Mouse (Mus musculus): Measurements from ENCODE around the gene Rpgr. TPM values are rescaled to one million over a fixed set of nuclear protein-coding genes. Genes with fewer than 3 reads are reported as not detected.

Rpgr gene
- polyA plus RNA-seq, 1 experiment = 1.4 TPM

- Histone ChIP-seq H3K4me3 (no peak overlapping the region), H3ac (ENCODE audit: control insufficient read depth, insufficient read length) (no peak overlapping the region), H3K4me2 (ENCODE audit: low read depth) (no peak overlapping the region), H3K36me3 (ENCODE audit: control insufficient read depth, insufficient read depth) (no peaks in the 10 kb centered on the region), H3K79me2 (ENCODE audit: control insufficient read depth, insufficient read depth) (no peaks in the 10 kb centered on the region), H3K27me3 (ENCODE audit: control insufficient read depth, insufficient read depth, insufficient read length) (no peaks in the 10 kb centered on the region)
- 0 out of 2 replicates have a peak, but pooled peaks have one; percentile 29 for TF ChIP-seq CEBPB (IDR thresholded peaks at IDR 0.05; ENCODE audit: insufficient read depth, poor library complexity, severe bottlenecking)
- TF ChIP-seq USF1 (IDR thresholded peaks at IDR 0.05; ENCODE audit: low read depth) = no peak
- no peak for TF ChIP-seq TCF3 (IDR thresholded peaks at IDR 0.05; ENCODE audit: insufficient read length, low read depth)
- no peak for TF ChIP-seq REST (IDR thresholded peaks at IDR 0.05; ENCODE audit: insufficient read depth, insufficient read length)
Observed at GRCm38 (mm10) chrX:10102739-10103138, 114.0 kb downstream of the Rpgr start.

- Histone ChIP-seq H3ac (ENCODE audit: control insufficient read depth, insufficient read length) (no peak overlapping the region), H3K79me2 (ENCODE audit: control insufficient read depth, insufficient read depth) (no peaks in the 10 kb centered on the region), H3K36me3 (ENCODE audit: control insufficient read depth, insufficient read depth) (no peaks in the 10 kb centered on the region), H3K27me3 (ENCODE audit: control insufficient read depth, insufficient read depth, insufficient read length) (no peaks in the 10 kb centered on the region), H3K4me3 (no peak overlapping the region), H3K4me2 (ENCODE audit: low read depth) (no peak overlapping the region)
- TF ChIP-seq TCF12 (IDR thresholded peaks at IDR 0.05; ENCODE audit: insufficient read depth, poor library complexity, severe bottlenecking) (no peak), REST (IDR thresholded peaks at IDR 0.05; ENCODE audit: insufficient read depth, insufficient read length) (no peak), POLR2AphosphoS2 (IDR thresholded peaks at IDR 0.05; ENCODE audit: insufficient read length, low read depth) (no peak), POLR2A (IDR thresholded peaks at IDR 0.05; ENCODE audit: insufficient read length, low read depth) (no peak), MAX (IDR thresholded peaks at IDR 0.05; ENCODE audit: low read depth) (no peak), USF1 (IDR thresholded peaks at IDR 0.05; ENCODE audit: low read depth) (no peak), E2F4 (IDR thresholded peaks at IDR 0.05; ENCODE audit: insufficient read depth) (no peak), MYOG (IDR thresholded peaks at IDR 0.05; ENCODE audit: control insufficient read depth in 1 of 3, insufficient read depth in 1 of 3, insufficient read length in 2 of 3, low read depth in 2 of 3) (no peak), TCF3 (IDR thresholded peaks at IDR 0.05; ENCODE audit: insufficient read length, low read depth) (no peak), CEBPB (IDR thresholded peaks at IDR 0.05; ENCODE audit: insufficient read depth, poor library complexity, severe bottlenecking) (no peak), MYOD1 (IDR thresholded peaks at IDR 0.05; ENCODE audit: control insufficient read depth in 1 of 3, insufficient read length in 2 of 3, low read depth in 2 of 3) (no peak), SRF (IDR thresholded peaks at IDR 0.05; ENCODE audit: control insufficient read depth, insufficient read length, low read depth) (no peak)
Observed at GRCm38 (mm10) chrX:10095797-10096196, 120.9 kb downstream of the Rpgr start.

- no peaks in the 10 kb centered on the region for H3K79me2 ChIP-seq (ENCODE audit: control insufficient read depth, insufficient read depth)
- no peak overlapping the region for H3ac ChIP-seq (ENCODE audit: control insufficient read depth, insufficient read length)
- no peak for TF ChIP-seq MYOG (IDR thresholded peaks at IDR 0.05; ENCODE audit: control insufficient read depth in 1 of 3, insufficient read depth in 1 of 3, insufficient read length in 2 of 3, low read depth in 2 of 3)
- TF ChIP-seq E2F4 (IDR thresholded peaks at IDR 0.05; ENCODE audit: insufficient read depth) = no peak
- no peak for TF ChIP-seq CEBPB (IDR thresholded peaks at IDR 0.05; ENCODE audit: insufficient read depth, poor library complexity, severe bottlenecking)
- no peak for TF ChIP-seq TCF12 (IDR thresholded peaks at IDR 0.05; ENCODE audit: insufficient read depth, poor library complexity, severe bottlenecking)
- no peak for TF ChIP-seq POLR2A (IDR thresholded peaks at IDR 0.05; ENCODE audit: insufficient read length, low read depth)
- no peak for TF ChIP-seq MYOD1 (IDR thresholded peaks at IDR 0.05; ENCODE audit: control insufficient read depth in 1 of 3, insufficient read length in 2 of 3, low read depth in 2 of 3)
- TF ChIP-seq MAX (IDR thresholded peaks at IDR 0.05; ENCODE audit: low read depth) = no peak
- no peak for TF ChIP-seq POLR2AphosphoS2 (IDR thresholded peaks at IDR 0.05; ENCODE audit: insufficient read length, low read depth)
- TF ChIP-seq TCF3 (IDR thresholded peaks at IDR 0.05; ENCODE audit: insufficient read length, low read depth) = no peak
- TF ChIP-seq USF1 (IDR thresholded peaks at IDR 0.05; ENCODE audit: low read depth) = no peak
- no peak for TF ChIP-seq SRF (IDR thresholded peaks at IDR 0.05; ENCODE audit: control insufficient read depth, insufficient read length, low read depth)
- TF ChIP-seq REST (IDR thresholded peaks at IDR 0.05; ENCODE audit: insufficient read depth, insufficient read length) = no peak
- H3K4me3 ChIP-seq = no peak overlapping the region
- no peaks in the 10 kb centered on the region for H3K27me3 ChIP-seq (ENCODE audit: control insufficient read depth, insufficient read depth, insufficient read length)
- H3K4me2 ChIP-seq (ENCODE audit: low read depth) = no peak overlapping the region
- no peaks in the 10 kb centered on the region for H3K36me3 ChIP-seq (ENCODE audit: control insufficient read depth, insufficient read depth)
Observed at GRCm38 (mm10) chrX:10080385-10080784, 136.3 kb downstream of the Rpgr start.

- H3ac ChIP-seq (ENCODE audit: control insufficient read depth, insufficient read length) = no peak overlapping the region
- no peak overlapping the region for H3K4me2 ChIP-seq (ENCODE audit: low read depth)
- no peaks in the 10 kb centered on the region for H3K27me3 ChIP-seq (ENCODE audit: control insufficient read depth, insufficient read depth, insufficient read length)
- H3K4me3 ChIP-seq = no peak overlapping the region
- H3K79me2 ChIP-seq (ENCODE audit: control insufficient read depth, insufficient read depth) = no peaks in the 10 kb centered on the region
- no peaks in the 10 kb centered on the region for H3K36me3 ChIP-seq (ENCODE audit: control insufficient read depth, insufficient read depth)
- TF ChIP-seq POLR2A (IDR thresholded peaks at IDR 0.05; ENCODE audit: insufficient read length, low read depth) (no peak), TCF3 (IDR thresholded peaks at IDR 0.05; ENCODE audit: insufficient read length, low read depth) (no peak), REST (IDR thresholded peaks at IDR 0.05; ENCODE audit: insufficient read depth, insufficient read length) (no peak), USF1 (IDR thresholded peaks at IDR 0.05; ENCODE audit: low read depth) (no peak), MYOD1 (IDR thresholded peaks at IDR 0.05; ENCODE audit: control insufficient read depth in 1 of 3, insufficient read length in 2 of 3, low read depth in 2 of 3) (no peak), E2F4 (IDR thresholded peaks at IDR 0.05; ENCODE audit: insufficient read depth) (no peak), SRF (IDR thresholded peaks at IDR 0.05; ENCODE audit: control insufficient read depth, insufficient read length, low read depth) (no peak)
Observed at GRCm38 (mm10) chrX:10079981-10080380, 136.7 kb downstream of the Rpgr start.

GRCm38 (mm10) chrX:10073966-10074365 is 142.8 kb downstream of the Rpgr start:
- Histone ChIP-seq H3K27me3 (ENCODE audit: control insufficient read depth, insufficient read depth, insufficient read length) (no peaks in the 10 kb centered on the region), H3K4me2 (ENCODE audit: low read depth) (no peak overlapping the region), H3K36me3 (ENCODE audit: control insufficient read depth, insufficient read depth) (no peaks in the 10 kb centered on the region), H3ac (ENCODE audit: control insufficient read depth, insufficient read length) (no peak overlapping the region), H3K79me2 (ENCODE audit: control insufficient read depth, insufficient read depth) (no peaks in the 10 kb centered on the region), H3K4me3 (no peak overlapping the region)
- no peak for TF ChIP-seq SRF (IDR thresholded peaks at IDR 0.05; ENCODE audit: control insufficient read depth, insufficient read length, low read depth)
- TF ChIP-seq TCF12 (IDR thresholded peaks at IDR 0.05; ENCODE audit: insufficient read depth, poor library complexity, severe bottlenecking) = no peak
- no peak for TF ChIP-seq MYOD1 (IDR thresholded peaks at IDR 0.05; ENCODE audit: control insufficient read depth in 1 of 3, insufficient read length in 2 of 3, low read depth in 2 of 3)
- no peak for TF ChIP-seq USF1 (IDR thresholded peaks at IDR 0.05; ENCODE audit: low read depth)
- TF ChIP-seq MAX (IDR thresholded peaks at IDR 0.05; ENCODE audit: low read depth) = no peak
- TF ChIP-seq POLR2AphosphoS2 (IDR thresholded peaks at IDR 0.05; ENCODE audit: insufficient read length, low read depth) = no peak
- no peak for TF ChIP-seq TCF3 (IDR thresholded peaks at IDR 0.05; ENCODE audit: insufficient read length, low read depth)
- no peak for TF ChIP-seq REST (IDR thresholded peaks at IDR 0.05; ENCODE audit: insufficient read depth, insufficient read length)
- no peak for TF ChIP-seq POLR2A (IDR thresholded peaks at IDR 0.05; ENCODE audit: insufficient read length, low read depth)
- no peak for TF ChIP-seq MYOG (IDR thresholded peaks at IDR 0.05; ENCODE audit: control insufficient read depth in 1 of 3, insufficient read depth in 1 of 3, insufficient read length in 2 of 3, low read depth in 2 of 3)
- TF ChIP-seq CEBPB (IDR thresholded peaks at IDR 0.05; ENCODE audit: insufficient read depth, poor library complexity, severe bottlenecking) = no peak
- no peak for TF ChIP-seq E2F4 (IDR thresholded peaks at IDR 0.05; ENCODE audit: insufficient read depth)

Data from myocyte (in vitro differentiated cells).